Mouse (Mus musculus) C2C12 (cell line): Measurements from ENCODE around the gene Cptp.

Source experiments
- CEBPB ChIP-seq: IDR thresholded peaks from one replicate; pipeline ENCODE4 v1.6.1; 2011; ENCODE audit warnings: low read depth, mild to moderate bottlenecking, control low read depth, moderate library complexity
- CTCF ChIP-seq: IDR thresholded peaks from one replicate; pipeline ENCODE4 v1.5.1; 2011; ENCODE audit not compliant: control insufficient read depth, insufficient read depth, insufficient read length
- MAX ChIP-seq: IDR thresholded peaks from one replicate; pipeline ENCODE4 v1.6.1; 2011; ENCODE audit warnings: mild to moderate bottlenecking, control low read depth
- USF1 ChIP-seq: IDR thresholded peaks from one replicate; pipeline ENCODE4 v1.6.1; 2011; ENCODE audit warnings: low read depth, mild to moderate bottlenecking, control low read depth, moderate library complexity

GRCm38 (mm10) chr4:155893212-155893690 lies 24.0 kb upstream of the Cptp start:
- TF ChIP-seq CTCF, result no peak
- TF ChIP-seq CEBPB, result no peak
- no peak for TF ChIP-seq MAX
- TF ChIP-seq USF1, result no peak
